Comparison of ENCODE assay signal across 9 mouse cellular contexts in genomic region chr16:34967120-34967800, GRCm38 (mm10). TPM values are rescaled to one million over a fixed set of nuclear protein-coding genes. Genes with fewer than 3 reads are reported as not detected.
DNase-seq lines count a peak whose midpoint lies in the region; ATAC-seq and TF ChIP-seq lines count a peak whose summit lies in the region.
"Had no signal": no experiment of that assay in that cellular context is flagged by ENCODE, and none has a peak within 500 bp of the region (broad histone marks: within the 10 kb centered on the region; RNA-seq: fewer than 3 reads in every experiment).

No protein-coding gene starts in this region.

- peak; percentile 75 for TF ChIP-seq CTCF in cerebellum, adult 2 months (IDR thresholded peaks at IDR 0.05; ENCODE audit: borderline replicate concordance, insufficient read depth, low read depth, low read length)
- TF ChIP-seq CTCF in liver, postnatal 0 days (IDR thresholded peaks at IDR 0.05; ENCODE audit: low read depth): peak; percentile 86

- 0 out of 2 replicates have a peak, but pooled peaks cover 7% of the 10 kb centered on the region for H3K36me3 ChIP-seq in liver, postnatal 0 days (replicated peaks; ENCODE audit: insufficient read depth, low read length)

- no peak for TF ChIP-seq EP300 in liver, postnatal 0 days (IDR thresholded peaks at IDR 0.05; ENCODE audit: low read depth)

- 28% methylated on average over 10 of the region's 10 CpGs for WGBS in cerebellum, adult 2 months
- 54% methylated on average over 10 of the region's 10 CpGs for WGBS in liver, postnatal 0 days (ENCODE audit: insufficient replicate concordance)

- no peaks in the 10 kb centered on the region for H3K27me3 ChIP-seq in cerebellum, adult 2 months (ENCODE audit: control insufficient read depth, insufficient read depth, low read length)
- H3K27me3 ChIP-seq in liver, postnatal 0 days (ENCODE audit: insufficient read depth, low read length): no peaks in the 10 kb centered on the region

- no peak overlapping the region for H3K4me3 ChIP-seq in cerebellum, adult 2 months (replicated peaks; ENCODE audit: insufficient read depth, low read depth, low read length)
- H3K4me3 ChIP-seq in liver, postnatal 0 days (ENCODE audit: low read depth, low read length): no peak overlapping the region
- H3K4me3 ChIP-seq: erythroblast, embryonic 14.5 days had no signal

- H3K9me3 ChIP-seq in liver, postnatal 0 days (ENCODE audit: low read length): no peaks in the 10 kb centered on the region

- no peaks in the 10 kb centered on the region for H3K4me1 ChIP-seq in cerebellum, adult 2 months (ENCODE audit: control insufficient read depth, insufficient read depth, low read length)
- peaks cover 8% of the 10 kb centered on the region; the same call in 1 of the 2 replicates for H3K4me1 ChIP-seq in liver, postnatal 0 days (ENCODE audit: insufficient read depth)

- intact Hi-C loops in heart, postnatal 36 days (cut with DNase I): loop anchor here (1.0 kb wide), 2 partner anchors 47 to 65 kb away; no protein-coding TSS in a partner anchor

- ATAC-seq in liver, postnatal 0 days: peak; percentile 75

- H3K9ac ChIP-seq in liver, postnatal 0 days (replicated peaks): no peak overlapping the region

- no peak overlapping the region for H3K4me2 ChIP-seq in liver, postnatal 0 days (ENCODE audit: low read depth, low read length)

- TF ChIP-seq POLR2A in cerebellum, adult 2 months (IDR thresholded peaks at IDR 0.05; ENCODE audit: borderline replicate concordance, insufficient read depth, low read length): no peak

- no peak overlapping the region for H3K27ac ChIP-seq in cerebellum, adult 2 months (ENCODE audit: insufficient read depth, low read length)
- H3K27ac ChIP-seq in liver, postnatal 0 days (ENCODE audit: low read depth): no peak overlapping the region

- peak; percentile 31 for DNase-seq in MN1 (ENCODE audit: low spot score)
- DNase-seq in cerebellum, adult 2 months: peak; percentile 43 to 44
- DNase-seq in forelimb bud, embryonic 11.5 days (ENCODE audit: low read depth, low spot score): peak; percentile 80
- DNase-seq in heart, postnatal 36 days: peak; percentile 78 to 79
- DNase-seq in layer of hippocampus, adult 18-20 months (ENCODE audit: low spot score in 2 of 2): peak; percentile 74 to 90
- DNase-seq in liver, postnatal 0 days: peak; percentile 57
- peak; percentile 61 for DNase-seq in retina, adult 2 months (ENCODE audit: low read depth, low spot score)
- DNase-seq in thymus, postnatal 10 days (ENCODE audit: low spot score in 2 of 2): no peak

RNA-seq across cellular contexts. Expression of gene Hacd2, which starts 55.0 kb away (rescaled TPM):
- polyA plus RNA-seq in cerebellum, adult 2 months (2012; rRNA removed): 33.1 and 37.8 TPM in 2 replicates
- total RNA-seq in heart, postnatal 36 days (2021): 10 to 100 TPM in 1 of 2 experiments, 1 to 10 TPM in 1; 5.6 to 11.0 TPM
- 10 to 100 TPM; 30.4 to 35.9 TPM for total RNA-seq in layer of hippocampus, adult 18-20 months (2021)
- polyA plus RNA-seq in liver, postnatal 0 days (2015; fragmentation: Nextera tagmentation; extraction: Ambion mirVana): 138 and 154 TPM in 2 replicates

Comparison
In these comparisons a context has a peak if more than half of its experiments do, and no peak if none do; other contexts are left out.
1. DNase-seq: peak in MN1 (single experiment), cerebellum, adult 2 months (2 of 2), forelimb bud, embryonic 11.5 days (single experiment), heart, postnatal 36 days (2 of 2), layer of hippocampus, adult 18-20 months (2 of 2), liver, postnatal 0 days (single experiment) and retina, adult 2 months (single experiment); none in thymus, postnatal 10 days (0 of 2).